Comparison of ENCODE assay signal across 21 mouse cellular contexts in the genomic region with DNA sequence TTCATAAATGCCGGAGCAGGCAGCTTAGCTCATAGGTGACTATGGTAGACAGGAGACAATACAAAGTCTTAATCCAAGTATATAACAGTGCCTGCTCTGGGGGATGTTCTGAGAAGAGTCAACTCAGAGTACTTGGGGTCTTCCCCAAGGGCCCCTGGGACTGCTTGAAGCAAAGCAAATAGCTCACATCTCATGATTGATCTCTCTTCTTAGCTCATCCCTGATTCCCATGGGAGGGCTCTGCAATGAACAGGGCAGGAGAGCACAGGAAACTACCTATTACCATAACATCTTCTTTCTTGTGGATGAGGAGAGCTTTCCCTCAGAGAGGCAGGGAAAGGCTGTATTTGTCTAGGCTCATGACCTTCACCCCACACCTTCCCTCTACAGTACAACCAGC. TPM values are rescaled to one million over a fixed set of nuclear protein-coding genes. Genes with fewer than 3 reads are reported as not detected.
"Had no signal": no experiment of that assay in that cellular context is flagged by ENCODE, and none has a peak within 500 bp of the region (broad histone marks: within the 10 kb centered on the region; RNA-seq: fewer than 3 reads in every experiment).

No protein-coding gene starts in this region.

- H3K9ac ChIP-seq: neural tube, embryonic 13.5 days; neural tube, embryonic 15.5 days; stomach, embryonic 15.5 days had no signal

- H3K36me3 ChIP-seq: neural tube, embryonic 13.5 days; neural tube, embryonic 15.5 days; stomach, embryonic 15.5 days had no signal

- H3K4me2 ChIP-seq: neural tube, embryonic 13.5 days; neural tube, embryonic 15.5 days; stomach, embryonic 15.5 days had no signal

- H3K27me3 ChIP-seq: neural tube, embryonic 13.5 days; neural tube, embryonic 15.5 days; stomach, embryonic 15.5 days had no signal

- H3K4me3 ChIP-seq: neural tube, embryonic 13.5 days; neural tube, embryonic 15.5 days; stomach, embryonic 15.5 days had no signal

- H3K9me3 ChIP-seq: neural tube, embryonic 13.5 days; neural tube, embryonic 15.5 days; stomach, embryonic 15.5 days had no signal

- H3K4me1 ChIP-seq: neural tube, embryonic 13.5 days; neural tube, embryonic 15.5 days; stomach, embryonic 15.5 days had no signal

- H3K27ac ChIP-seq: neural tube, embryonic 13.5 days; neural tube, embryonic 15.5 days; stomach, embryonic 15.5 days; stomach, postnatal 0 days had no signal

- DNase-seq: retina, postnatal 1 day; right cerebral cortex, adult 18-20 months; right cerebral cortex, postnatal 14 days; right cerebral cortex, postnatal 25 days; right cerebral cortex, postnatal 4 days; spleen, adult 18-20 months; thymus, adult 18-20 months; thymus, adult 2 months; thymus, postnatal 14 days; thymus, postnatal 25 days; thymus, postnatal 36 days; thymus, postnatal 4 days had no signal

RNA-seq across cellular contexts. Expression of gene Gm9195, which starts 32.7 kb away (rescaled TPM):
- total RNA-seq: neutrophil, adult 5-6 weeks had no signal
- polyA plus RNA-seq: neural tube, embryonic 13.5 days; neural tube, embryonic 14.5 days; neural tube, embryonic 15.5 days; spleen, adult 2 months; stomach, embryonic 14.5 days; stomach, embryonic 15.5 days; stomach, embryonic 16.5 days; stomach, postnatal 0 days had no signal
